Mouse (Mus musculus) CH12.LX (cell line): ENCODE results near the gene Igf1.

Source experiments
- BHLHE40 ChIP-seq: IDR thresholded peaks from 2 replicates; pipeline ENCODE4 v1.6.1; 2011; ENCODE audit warnings: mild to moderate bottlenecking, low read depth, low read length, improper control_type of control experiment
- CHD1 ChIP-seq: IDR thresholded peaks from 2 replicates; pipeline ENCODE4 v1.6.1; 2012; ENCODE audit warnings: low read depth, low read length, improper control_type of control experiment, inconsistent platforms
- CTCF ChIP-seq, 2 experiments: IDR thresholded peaks in 1 of 2; conservative IDR thresholded peaks in 1 of 2; 2 replicates each; pipeline ENCODE4 v1.5.1; 2011 to 2012; ENCODE audit warnings: low read depth in 2 of 2, low read length in 2 of 2, improper control_type of control experiment in 1 of 2, inconsistent platforms in 1 of 2, mild to moderate bottlenecking in 1 of 2, moderate library complexity in 1 of 2
- E2F4 ChIP-seq: IDR thresholded peaks from 2 replicates; pipeline ENCODE4 v1.6.1; 2011; ENCODE audit warnings: low read depth, low read length, improper control_type of control experiment; ENCODE audit not compliant: insufficient replicate concordance
- EP300 ChIP-seq: IDR thresholded peaks from 2 replicates; pipeline ENCODE4 v1.6.1; 2011; ENCODE audit warnings: low read length, improper control_type of control experiment
- GABPA ChIP-seq: IDR thresholded peaks from 2 replicates; pipeline ENCODE4 v1.6.1; 2012; ENCODE audit warnings: low read depth, low read length, improper control_type of control experiment, inconsistent platforms; ENCODE audit not compliant: insufficient replicate concordance
- MAX ChIP-seq: IDR thresholded peaks from 2 replicates; pipeline ENCODE4 v1.6.1; 2011; ENCODE audit warnings: low read length, improper control_type of control experiment
- NRF1 ChIP-seq: IDR thresholded peaks from 2 replicates; pipeline ENCODE4 v1.6.1; 2014; ENCODE audit warnings: low read depth, mild to moderate bottlenecking, inconsistent platforms, low read length, improper control_type of control experiment, moderate library complexity
- POLR2A ChIP-seq: IDR thresholded peaks from 2 replicates; pipeline ENCODE4 v1.6.1; 2011; ENCODE audit warnings: low read depth, mild to moderate bottlenecking, improper control_type of control experiment, low read length
- RCOR1 ChIP-seq: conservative IDR thresholded peaks from 2 replicates; pipeline ENCODE4 v1.6.1; 2012; ENCODE audit warnings: low read depth, mild to moderate bottlenecking, inconsistent platforms, low read length, improper control_type of control experiment
- SMC3 ChIP-seq: IDR thresholded peaks from 2 replicates; pipeline ENCODE4 v1.6.1; 2011; ENCODE audit warnings: low read depth, low read length, improper control_type of control experiment
- TBP ChIP-seq: conservative IDR thresholded peaks from 2 replicates; pipeline ENCODE4 v1.6.1; 2011; ENCODE audit warnings: low read depth, low read length, improper control_type of control experiment
- TCF12 ChIP-seq: IDR thresholded peaks from 2 replicates; pipeline ENCODE4 v1.6.1; 2014; ENCODE audit warnings: low read depth, mild to moderate bottlenecking, inconsistent platforms, low read length, improper control_type of control experiment
- ZC3H11A ChIP-seq: IDR thresholded peaks from 2 replicates; pipeline ENCODE4 v1.6.1; 2012; ENCODE audit warnings: low read depth, mild to moderate bottlenecking, inconsistent platforms, low read length, improper control_type of control experiment

- TF ChIP-seq CTCF (conservative IDR thresholded peaks at IDR 0.05 in 1 of 2, IDR thresholded peaks at IDR 0.05 in 1 of 2; ENCODE audit: low read depth in 2 of 2, low read length in 2 of 2) (no peak), POLR2A (no peak), E2F4 (no peak), CHD1 (no peak), TCF12 (no peak), SMC3 (no peak), EP300 (no peak), MAX (no peak), ZC3H11A (no peak), BHLHE40 (no peak), TBP (no peak), RCOR1 (no peak), GABPA (no peak), NRF1 (no peak)
These were observed 7.6 kb downstream of the Igf1 start for GRCm38 (mm10) chr10:87865712-87866111.
